Mouse (Mus musculus): Measurements from ENCODE around the gene St6gal1. TPM values are rescaled to one million over a fixed set of nuclear protein-coding genes. Genes with fewer than 3 reads are reported as not detected.

St6gal1 gene
- polyA plus RNA-seq, 1 experiment from 2014 or later, result 60.3 TPM

- WGBS, result 87% methylated on average over 3 of the region's 3 CpGs
- H3K27ac ChIP-seq (ENCODE audit: low read depth), result no peak overlapping the region
- ATAC-seq (ENCODE audit: insufficient read depth) (no peak), DNase-seq (no peak)
- H3K4me3 ChIP-seq (ENCODE audit: low read depth, low read length), result no peak overlapping the region
- TF ChIP-seq CTCF (IDR thresholded peaks at IDR 0.05; ENCODE audit: low read depth), result no peak
- peaks cover 10% of the 10 kb centered on the region; the same call in 1 of the 2 replicates for H3K4me1 ChIP-seq (ENCODE audit: insufficient read depth)
- H3K27me3 ChIP-seq (ENCODE audit: insufficient read depth, low read length), result no peaks in the 10 kb centered on the region
- no peak overlapping the region for H3K9ac ChIP-seq
- H3K36me3 ChIP-seq (ENCODE audit: insufficient read depth), result no peaks in the 10 kb centered on the region
- no peak overlapping the region for H3K4me2 ChIP-seq
- H3K9me3 ChIP-seq (ENCODE audit: low read depth, low read length), result no peaks in the 10 kb centered on the region
Measured at GRCm38 (mm10) chr16:23298911-23299310, 74.4 kb downstream of the St6gal1 start.

- no peak for TF ChIP-seq CTCF (IDR thresholded peaks at IDR 0.05; ENCODE audit: low read depth)
- no peaks in the 10 kb centered on the region for H3K27me3 ChIP-seq (ENCODE audit: insufficient read depth, low read length)
- H3K9me3 ChIP-seq (ENCODE audit: low read depth, low read length), result no peaks in the 10 kb centered on the region
- ATAC-seq (ENCODE audit: insufficient read depth) (no peak), DNase-seq (peak; percentile 31)
- H3K4me3 ChIP-seq (ENCODE audit: low read depth, low read length), result no peak overlapping the region
- H3K4me1 ChIP-seq (ENCODE audit: insufficient read depth), result peaks cover 10% of the 10 kb centered on the region; the same call in 1 of the 2 replicates
- H3K27ac ChIP-seq (ENCODE audit: low read depth), result peak overlapping the region; percentile 55; the same call in 1 of the 2 replicates
- H3K4me2 ChIP-seq, result no peak overlapping the region
- no peak overlapping the region for H3K9ac ChIP-seq
- 64% methylated on average over 7 of the region's 7 CpGs for WGBS
- no peaks in the 10 kb centered on the region for H3K36me3 ChIP-seq (ENCODE audit: insufficient read depth)
Measured at GRCm38 (mm10) chr16:23299904-23300740, 75.6 kb downstream of the St6gal1 start.

- no peak overlapping the region for H3K4me2 ChIP-seq
- 72% methylated on average over 7 of the region's 7 CpGs for WGBS
- no peak overlapping the region for H3K27ac ChIP-seq (ENCODE audit: low read depth)
- H3K9me3 ChIP-seq (ENCODE audit: low read depth, low read length), result no peaks in the 10 kb centered on the region
- no peak overlapping the region for H3K4me3 ChIP-seq (ENCODE audit: low read depth, low read length)
- TF ChIP-seq CTCF (IDR thresholded peaks at IDR 0.05; ENCODE audit: low read depth), result no peak
- H3K9ac ChIP-seq, result no peak overlapping the region
- H3K36me3 ChIP-seq (ENCODE audit: insufficient read depth), result no peaks in the 10 kb centered on the region
- peaks cover 10% of the 10 kb centered on the region; the same call in 1 of the 2 replicates for H3K4me1 ChIP-seq (ENCODE audit: insufficient read depth)
- no peaks in the 10 kb centered on the region for H3K27me3 ChIP-seq (ENCODE audit: insufficient read depth, low read length)
- ATAC-seq (ENCODE audit: insufficient read depth) (no peak), DNase-seq (no peak)
Measured at GRCm38 (mm10) chr16:23301762-23302161, 77.2 kb downstream of the St6gal1 start.

GRCm38 (mm10) chr16:23305830-23306623 lies 81.5 kb downstream of the St6gal1 start:
- 0 out of 2 replicates have a peak, but pooled peaks cover 4% of the 10 kb centered on the region for H3K4me1 ChIP-seq (ENCODE audit: insufficient read depth)
- 41% methylated on average over 10 of the region's 10 CpGs for WGBS
- H3K4me3 ChIP-seq (ENCODE audit: low read depth, low read length), result no peak overlapping the region
- ATAC-seq (ENCODE audit: insufficient read depth) (peak; percentile 57), DNase-seq (peak; percentile 72)
- TF ChIP-seq CTCF (IDR thresholded peaks at IDR 0.05; ENCODE audit: low read depth), result no peak
- no peaks in the 10 kb centered on the region for H3K9me3 ChIP-seq (ENCODE audit: low read depth, low read length)
- H3K36me3 ChIP-seq (ENCODE audit: insufficient read depth), result no peaks in the 10 kb centered on the region
- H3K27ac ChIP-seq (ENCODE audit: low read depth), result no peak overlapping the region
- H3K9ac ChIP-seq, result no peak overlapping the region
- H3K4me2 ChIP-seq, result no peak overlapping the region
- H3K27me3 ChIP-seq (ENCODE audit: insufficient read depth, low read length), result no peaks in the 10 kb centered on the region

GRCm38 (mm10) chr16:23307142-23307968 lies 82.8 kb downstream of the St6gal1 start:
- H3K36me3 ChIP-seq (ENCODE audit: insufficient read depth), result no peaks in the 10 kb centered on the region
- no peak for DNase-seq
- H3K27ac ChIP-seq (ENCODE audit: low read depth), result no peak overlapping the region; the same call in 1 of the 2 replicates
- ATAC-seq (ENCODE audit: insufficient read depth), result peak; percentile 23; the same call in 1 of the 2 replicates
- no peak for TF ChIP-seq CTCF (IDR thresholded peaks at IDR 0.05; ENCODE audit: low read depth)
- no peak overlapping the region for H3K9ac ChIP-seq
- no peak overlapping the region for H3K4me2 ChIP-seq
- no peak overlapping the region for H3K4me3 ChIP-seq (ENCODE audit: low read depth, low read length)
- no peaks in the 10 kb centered on the region for H3K9me3 ChIP-seq (ENCODE audit: low read depth, low read length)
- 66% methylated on average over 12 of the region's 12 CpGs for WGBS
- 0 out of 2 replicates have a peak, but pooled peaks cover 2% of the 10 kb centered on the region for H3K4me1 ChIP-seq (ENCODE audit: insufficient read depth)
- no peaks in the 10 kb centered on the region for H3K27me3 ChIP-seq (ENCODE audit: insufficient read depth, low read length)

- no peak overlapping the region for H3K4me3 ChIP-seq (ENCODE audit: low read depth, low read length)
- H3K9ac ChIP-seq, result no peak overlapping the region
- H3K36me3 ChIP-seq (ENCODE audit: insufficient read depth), result no peaks in the 10 kb centered on the region
- no peak overlapping the region for H3K27ac ChIP-seq (ENCODE audit: low read depth)
- 53% methylated on average over 4 of the region's 4 CpGs for WGBS
- no peaks in the 10 kb centered on the region for H3K27me3 ChIP-seq (ENCODE audit: insufficient read depth, low read length)
- no peaks in the 10 kb centered on the region for H3K9me3 ChIP-seq (ENCODE audit: low read depth, low read length)
- TF ChIP-seq CTCF (IDR thresholded peaks at IDR 0.05; ENCODE audit: low read depth), result no peak
- DNase-seq, result no peak
- ATAC-seq (ENCODE audit: insufficient read depth), result no peak
- no peak overlapping the region for H3K4me2 ChIP-seq
- 0 out of 2 replicates have a peak, but pooled peaks cover 2% of the 10 kb centered on the region for H3K4me1 ChIP-seq (ENCODE audit: insufficient read depth)
Measured at GRCm38 (mm10) chr16:23308012-23308554, 83.5 kb downstream of the St6gal1 start.
